In the genomic region with DNA sequence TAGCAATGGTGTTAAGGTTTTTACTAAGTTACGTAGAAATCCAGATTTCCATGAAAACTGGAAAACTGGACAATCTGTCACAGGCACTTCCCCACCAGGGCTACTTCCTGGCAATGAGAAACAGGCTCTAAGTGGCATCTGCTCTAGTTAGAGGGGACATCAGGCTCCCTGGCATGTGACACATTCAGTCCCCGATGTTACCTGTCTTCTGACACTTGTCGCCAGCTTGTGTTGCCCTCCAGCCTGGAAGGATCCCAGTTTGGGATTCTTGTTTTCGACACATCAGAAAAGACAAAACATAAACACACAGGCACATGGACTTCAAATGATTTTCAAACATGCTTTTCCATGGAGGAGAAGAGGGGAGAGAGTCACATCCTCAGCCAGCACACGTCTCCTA, we compare ENCODE assay signal across 28 mouse cellular contexts.
DNase-seq lines count a peak whose midpoint lies in the region; ATAC-seq and TF ChIP-seq lines count a peak whose summit lies in the region.
"Had no signal": no experiment of that assay in that cellular context is flagged by ENCODE, and none has a peak within 500 bp of the region (broad histone marks: within the 10 kb centered on the region; RNA-seq: fewer than 3 reads in every experiment).

No protein-coding gene starts in this region.

- no peak overlapping the region for H3K4me2 ChIP-seq in forebrain, embryonic 13.5 days
- H3K4me2 ChIP-seq: embryonic facial prominence, embryonic 15.5 days; forebrain, embryonic 15.5 days; heart, embryonic 15.5 days; limb, embryonic 15.5 days; lung, embryonic 14.5 days; midbrain, embryonic 15.5 days; neural tube, embryonic 15.5 days had no signal

- intact Hi-C loops in heart, adult 2 months (cut with DNase I), result loop anchor here (10.0 kb wide), 1 partner anchor 355 kb away; no protein-coding TSS in a partner anchor
- intact Hi-C loops in heart, postnatal 25 days (cut with DNase I), result no loop called here

- peaks cover 33% of the 10 kb centered on the region for H3K4me1 ChIP-seq in heart, adult 2 months (ENCODE audit: control insufficient read depth, insufficient read depth, low read length)
- H3K4me1 ChIP-seq in cerebellum, adult 2 months (ENCODE audit: control insufficient read depth, insufficient read depth, low read length), result peaks cover 34% of the 10 kb centered on the region
- H3K4me1 ChIP-seq in hindbrain, embryonic 10.5 days (replicated peaks), result peaks cover 5% of the 10 kb centered on the region
- no peaks in the 10 kb centered on the region for H3K4me1 ChIP-seq in forebrain, embryonic 13.5 days
- H3K4me1 ChIP-seq: midbrain, embryonic 10.5 days; midbrain, embryonic 15.5 days; neural tube, embryonic 15.5 days had no signal

- ATAC-seq in forebrain, embryonic 13.5 days, result no peak
- ATAC-seq: forebrain, embryonic 15.5 days; hindbrain, embryonic 16.5 days; midbrain, embryonic 15.5 days; Patski had no signal

- TF ChIP-seq POLR2A in heart, adult 2 months (IDR thresholded peaks at IDR 0.05; ENCODE audit: insufficient read depth, low read depth, low read length), result no peak
- TF ChIP-seq POLR2A in cerebellum, adult 2 months (IDR thresholded peaks at IDR 0.05; ENCODE audit: borderline replicate concordance, insufficient read depth, low read length), result no peak

- no peaks in the 10 kb centered on the region for H3K9me3 ChIP-seq in hindbrain, embryonic 10.5 days
- H3K9me3 ChIP-seq in forebrain, embryonic 13.5 days (replicated peaks), result no peaks in the 10 kb centered on the region
- H3K9me3 ChIP-seq: embryonic facial prominence, embryonic 10.5 days; embryonic facial prominence, embryonic 15.5 days; forebrain, embryonic 15.5 days; heart, embryonic 15.5 days; limb, embryonic 10.5 days; limb, embryonic 15.5 days; midbrain, embryonic 10.5 days; midbrain, embryonic 15.5 days; neural tube, embryonic 15.5 days had no signal

- H3K27ac ChIP-seq in heart, adult 2 months, result peak overlapping the region; percentile 2; the same call in 1 of the 2 replicates
- H3K27ac ChIP-seq in cerebellum, adult 2 months (ENCODE audit: insufficient read depth, low read length), result no peak overlapping the region
- no peak overlapping the region for H3K27ac ChIP-seq in hindbrain, embryonic 10.5 days
- H3K27ac ChIP-seq in forebrain, embryonic 13.5 days, result no peak overlapping the region
- H3K27ac ChIP-seq: embryonic facial prominence, embryonic 10.5 days; embryonic facial prominence, embryonic 15.5 days; forebrain, embryonic 15.5 days; layer of hippocampus, adult 2 months; limb, embryonic 10.5 days; limb, embryonic 15.5 days; liver, embryonic 14.5 days; midbrain, embryonic 10.5 days; midbrain, embryonic 15.5 days; neural tube, embryonic 15.5 days had no signal

- WGBS in heart, adult 2 months, result 77% methylated on average over 5 of the region's 5 CpGs
- 22% methylated on average over 5 of the region's 5 CpGs for WGBS in cerebellum, adult 2 months
- 91% methylated on average over 5 of the region's 5 CpGs for WGBS in hindbrain, embryonic 10.5 days
- 95% methylated on average over 5 of the region's 5 CpGs for WGBS in forebrain, embryonic 13.5 days

- H3K9ac ChIP-seq in heart, adult 2 months (ENCODE audit: low read depth, low read length), result no peak overlapping the region
- H3K9ac ChIP-seq in forebrain, embryonic 13.5 days, result no peak overlapping the region
- H3K9ac ChIP-seq: embryonic facial prominence, embryonic 15.5 days; forebrain, embryonic 15.5 days; heart, embryonic 15.5 days; limb, embryonic 15.5 days; liver, embryonic 14.5 days; lung, embryonic 14.5 days; midbrain, embryonic 15.5 days; neural tube, embryonic 15.5 days had no signal

- no peak for TF ChIP-seq EP300 in heart, adult 2 months (IDR thresholded peaks at IDR 0.05; ENCODE audit: insufficient read depth, low read depth, low read length)

- no peak overlapping the region for H3K4me3 ChIP-seq in heart, adult 2 months
- H3K4me3 ChIP-seq in cerebellum, adult 2 months (replicated peaks; ENCODE audit: insufficient read depth, low read depth, low read length), result no peak overlapping the region
- no peak overlapping the region for H3K4me3 ChIP-seq in hindbrain, embryonic 10.5 days
- H3K4me3 ChIP-seq in forebrain, embryonic 13.5 days, result no peak overlapping the region
- H3K4me3 ChIP-seq: embryonic facial prominence, embryonic 10.5 days; embryonic facial prominence, embryonic 15.5 days; forebrain, embryonic 15.5 days; heart, embryonic 15.5 days; layer of hippocampus, adult 2 months; limb, embryonic 10.5 days; limb, embryonic 15.5 days; midbrain, embryonic 10.5 days; midbrain, embryonic 15.5 days; neural tube, embryonic 15.5 days had no signal

- no peaks in the 10 kb centered on the region for H3K27me3 ChIP-seq in heart, adult 2 months (ENCODE audit: control insufficient read depth, insufficient read depth, low read length)
- no peaks in the 10 kb centered on the region for H3K27me3 ChIP-seq in cerebellum, adult 2 months (ENCODE audit: control insufficient read depth, insufficient read depth, low read length)
- no peaks in the 10 kb centered on the region for H3K27me3 ChIP-seq in hindbrain, embryonic 10.5 days (ENCODE audit: insufficient read depth, poor library complexity, severe bottlenecking)
- H3K27me3 ChIP-seq in forebrain, embryonic 13.5 days, result no peaks in the 10 kb centered on the region
- H3K27me3 ChIP-seq: embryonic facial prominence, embryonic 15.5 days; forebrain, embryonic 15.5 days; heart, embryonic 15.5 days; limb, embryonic 15.5 days; midbrain, embryonic 15.5 days; neural tube, embryonic 15.5 days; Patski had no signal

- H3K36me3 ChIP-seq in heart, adult 2 months (ENCODE audit: control insufficient read depth, insufficient read depth, low read length), result peaks cover 10% of the 10 kb centered on the region
- no peaks in the 10 kb centered on the region for H3K36me3 ChIP-seq in hindbrain, embryonic 10.5 days
- H3K36me3 ChIP-seq in forebrain, embryonic 13.5 days (ENCODE audit: poor library complexity, severe bottlenecking), result no peaks in the 10 kb centered on the region
- H3K36me3 ChIP-seq: embryonic facial prominence, embryonic 10.5 days; embryonic facial prominence, embryonic 15.5 days; forebrain, embryonic 15.5 days; heart, embryonic 15.5 days; limb, embryonic 10.5 days; limb, embryonic 15.5 days; midbrain, embryonic 10.5 days; midbrain, embryonic 15.5 days; neural tube, embryonic 15.5 days had no signal

- no peak for TF ChIP-seq CTCF in heart, adult 2 months (IDR thresholded peaks at IDR 0.05)
- TF ChIP-seq CTCF in cerebellum, adult 2 months (IDR thresholded peaks at IDR 0.05; ENCODE audit: borderline replicate concordance, insufficient read depth, low read depth, low read length), result no peak

- DNase-seq in heart, adult 2 months, result peak in 1 of 2 experiments; percentile 15
- DNase-seq in heart, postnatal 25 days (ENCODE audit: low spot score), result no peak
- peak; percentile 88 for DNase-seq in brain, adult 2 months (ENCODE audit: low read depth, low spot score)
- peak; percentile 40 to 73 for DNase-seq in cerebellum, adult 2 months
- peak; percentile 58 for DNase-seq in cerebellum, postnatal 14 days
- DNase-seq in kidney, adult 11 months, result no peak
- no peak for DNase-seq in hindbrain, embryonic 10.5 days (ENCODE audit: low spot score)
- DNase-seq: adrenal gland, postnatal 10 days; gastrocnemius, postnatal 36 days; kidney, adult 2 months; kidney, postnatal 36 days; lung, embryonic 14.5 days; lung, postnatal 14 days; thymus, postnatal 4 days had no signal

- H3K79me2 ChIP-seq in heart, adult 2 months (replicated peaks; ENCODE audit: control insufficient read depth, insufficient read depth, low read length), result no peaks in the 10 kb centered on the region; the same call in 1 of the 2 replicates

Comparison
In these comparisons a context has a peak if more than half of its experiments do, and no peak if none do; other contexts are left out.
1. DNase-seq: peak in brain, adult 2 months (single experiment), cerebellum, adult 2 months (2 of 2) and cerebellum, postnatal 14 days (2 of 2); none in heart, postnatal 25 days (single experiment), kidney, adult 11 months (single experiment) and hindbrain, embryonic 10.5 days (single experiment).